Mouse (Mus musculus) kidney, postnatal 0 days (tissue): ENCODE measurements at regions not wholly inside any gene's neighbourhood (a gene's known extent, or its start where the extent isn't known, plus 50 kb on each side); places are given as distances from the start of the nearest gene placed in this dataset.

Experiments used
- ATAC-seq: fragments of 200-750 bp; cut with Nextera tagmentation; replicated peaks from 2 replicates; pipeline ENCODE4 v1.8.0; 2017; ENCODE audit warnings: low read depth, moderate number of reproducible peaks, moderate TSS enrichment, moderate library complexity; ENCODE audit not compliant: low FRiP score
- DNase-seq: peaks from one replicate; pipeline ENCODE4 v3.0.0-alpha.2; 2016; ENCODE audit warnings: low spot score
- H3K27ac ChIP-seq: fragments of 300-500 bp; sonication (generic); 2 replicates; pipeline ENCODE4 v1.5.1; 2014; ENCODE audit warnings: mild to moderate bottlenecking
- H3K27me3 ChIP-seq: fragments of 300-500 bp; sonication (generic); 2 replicates; pipeline ENCODE4 v1.6.1; 2014; ENCODE audit warnings: low read length, mixed read lengths; ENCODE audit not compliant: insufficient read depth
- H3K36me3 ChIP-seq: fragments of 300-500 bp; sonication (generic); 2 replicates; pipeline ENCODE4 v1.6.1; 2014; ENCODE audit warnings: low read length, mixed read lengths; ENCODE audit not compliant: insufficient read depth
- H3K4me1 ChIP-seq: fragments of 300-500 bp; sonication (generic); replicated peaks from 2 replicates; pipeline ENCODE4 v1.6.1; 2014; ENCODE audit warnings: antibody characterized with exemption, low read length, mixed read lengths; ENCODE audit not compliant: insufficient read depth
- H3K4me2 ChIP-seq: fragments of 300-500 bp; sonication (generic); 2 replicates; pipeline ENCODE4 v1.6.1; 2014; ENCODE audit warnings: mild to moderate bottlenecking, low read length, moderate library complexity, mixed read lengths
- H3K4me3 ChIP-seq: fragments of 300-500 bp; sonication (generic); replicated peaks from 2 replicates; pipeline ENCODE4 v1.5.1; 2014; ENCODE audit warnings: low read depth, low read length
- H3K9ac ChIP-seq: fragments of 300-500 bp; sonication (generic); 2 replicates; pipeline ENCODE4 v1.6.1; 2014; ENCODE audit warnings: low read depth, low read length
- H3K9me3 ChIP-seq: fragments of 300-500 bp; sonication (generic); replicated peaks from 2 replicates; pipeline ENCODE4 v1.6.1; 2016; ENCODE audit warnings: low read length, inconsistent platforms, mixed read lengths
- CTCF ChIP-seq: IDR thresholded peaks from 2 replicates; pipeline ENCODE4 v1.5.1; 2016; ENCODE audit warnings: antibody characterized with exemption, low read depth, mild to moderate bottlenecking, moderate library complexity
- WGBS: fragments of 180-500 bp; shearing (Covaris S2); extraction: QIAGEN DNeasy Blood & Tissue Kit; methylation state at CpG from one replicate; pipeline ENCODE4 v1.1.7; 2014; 5-methylcytosine and 5-hydroxymethylcytosine counted together

GRCm38 (mm10) chr12:97793364-97794120 is 465.7 kb downstream of the Galc start:
- Histone ChIP-seq H3K4me1 (no peaks in the 10 kb centered on the region), H3K9me3 (no peaks in the 10 kb centered on the region), H3K36me3 (no peaks in the 10 kb centered on the region), H3K4me3 (no peak overlapping the region), H3K27ac (no peak overlapping the region), H3K9ac (no peak overlapping the region), H3K27me3 (no peaks in the 10 kb centered on the region), H3K4me2 (no peak overlapping the region)
- 79% methylated on average over 16 of the region's 16 CpGs for WGBS
- TF ChIP-seq CTCF, result no peak
- ATAC-seq (no peak), DNase-seq (no peak)

- H3K36me3 ChIP-seq, result no peaks in the 10 kb centered on the region
- ATAC-seq (no peak), DNase-seq (no peak)
- H3K9me3 ChIP-seq, result no peaks in the 10 kb centered on the region
- no peak overlapping the region for H3K4me2 ChIP-seq
- no peaks in the 10 kb centered on the region for H3K4me1 ChIP-seq
- no peaks in the 10 kb centered on the region for H3K27me3 ChIP-seq
- no peak for TF ChIP-seq CTCF
- 86% methylated on average over 3 of the region's 3 CpGs for WGBS
- no peak overlapping the region for H3K4me3 ChIP-seq
- H3K9ac ChIP-seq, result no peak overlapping the region
- H3K27ac ChIP-seq, result no peak overlapping the region
Observed at GRCm38 (mm10) chr12:97783476-97783875, 475.8 kb downstream of the Galc start.

DNA sequence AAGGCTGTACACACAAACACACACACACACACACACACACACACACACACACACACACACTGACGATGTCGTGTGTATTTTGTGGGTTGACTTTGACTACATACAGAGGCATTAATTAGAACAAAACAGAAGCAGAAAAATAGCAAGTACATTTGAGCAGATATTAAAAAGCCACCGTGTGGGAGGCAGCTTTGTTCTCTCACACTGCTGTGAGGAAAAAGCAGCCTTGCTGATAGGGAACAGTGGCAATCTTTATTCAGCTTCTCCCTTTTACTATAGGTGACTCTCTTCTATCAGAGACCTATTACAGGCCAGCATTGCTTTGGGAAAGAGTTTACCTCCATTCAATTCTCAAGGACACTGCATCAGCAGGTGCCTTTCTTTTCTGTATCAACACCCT is 500.1 kb downstream of the Galc start:
- Histone ChIP-seq H3K9me3 (no peaks in the 10 kb centered on the region), H3K36me3 (no peaks in the 10 kb centered on the region), H3K4me3 (no peak overlapping the region), H3K4me1 (no peaks in the 10 kb centered on the region), H3K27me3 (no peaks in the 10 kb centered on the region), H3K9ac (no peak overlapping the region), H3K4me2 (no peak overlapping the region), H3K27ac (no peak overlapping the region)
- WGBS, result 77% methylated on average over 3 of the region's 3 CpGs
- ATAC-seq (no peak), DNase-seq (no peak)
- TF ChIP-seq CTCF, result no peak

DNA sequence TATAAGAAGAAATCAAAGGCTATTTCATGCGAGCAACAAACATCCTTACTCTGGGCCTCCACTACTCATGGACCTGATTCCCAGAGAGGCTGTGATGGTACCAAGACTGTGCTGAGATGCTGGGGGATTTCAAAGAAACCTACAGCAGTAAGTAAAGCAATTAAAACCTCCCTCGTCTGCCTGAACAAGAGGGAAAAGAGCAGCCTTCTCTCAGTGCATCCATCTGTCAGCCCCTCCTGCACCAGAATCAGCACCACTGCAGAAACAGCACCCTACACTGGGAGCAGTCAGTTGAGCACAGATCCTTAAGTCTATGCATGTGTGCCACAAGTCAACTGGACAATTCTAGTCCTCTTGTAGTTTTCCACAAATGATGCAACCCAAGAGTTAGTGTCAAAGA is 500.6 kb downstream of the Galc start:
- H3K4me1 ChIP-seq, result no peaks in the 10 kb centered on the region
- no peak for TF ChIP-seq CTCF
- ATAC-seq, result no peak
- DNase-seq, result no peak
- no peak overlapping the region for H3K9ac ChIP-seq
- no peak overlapping the region for H3K4me2 ChIP-seq
- H3K9me3 ChIP-seq, result no peaks in the 10 kb centered on the region
- H3K36me3 ChIP-seq, result no peaks in the 10 kb centered on the region
- H3K27me3 ChIP-seq, result no peaks in the 10 kb centered on the region
- 51% methylated on average over 2 of the region's 2 CpGs for WGBS
- H3K4me3 ChIP-seq, result no peak overlapping the region
- no peak overlapping the region for H3K27ac ChIP-seq

GRCm38 (mm10) chr12:97750166-97750565 is 509.1 kb downstream of the Galc start:
- 51% methylated on average over 2 of the region's 2 CpGs for WGBS
- no peak for ATAC-seq
- no peak for TF ChIP-seq CTCF
- Histone ChIP-seq H3K27me3 (no peaks in the 10 kb centered on the region), H3K9ac (no peak overlapping the region), H3K4me2 (no peak overlapping the region), H3K27ac (no peak overlapping the region), H3K4me1 (no peaks in the 10 kb centered on the region), H3K4me3 (no peak overlapping the region), H3K9me3 (no peaks in the 10 kb centered on the region), H3K36me3 (no peaks in the 10 kb centered on the region)
- no peak for DNase-seq

DNA sequence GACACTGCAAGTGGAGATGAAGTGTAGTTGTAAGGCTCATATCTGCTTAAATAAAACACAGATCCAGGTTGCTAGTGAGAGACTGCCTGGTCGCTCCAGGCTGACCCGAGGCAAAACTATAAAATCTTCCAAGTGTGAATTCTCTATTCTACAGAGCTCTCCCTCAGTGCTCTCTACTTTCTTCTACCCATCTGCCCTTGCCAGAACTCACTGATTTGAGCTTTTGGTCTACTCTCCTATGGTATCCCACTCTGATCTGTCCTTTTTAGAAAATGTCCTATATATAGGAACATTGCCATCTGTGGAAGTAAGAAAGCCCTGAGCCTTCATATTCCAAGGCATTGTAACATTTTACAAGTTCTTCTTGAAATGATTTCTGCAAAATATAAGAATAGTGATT is 518.3 kb downstream of the Galc start:
- no peaks in the 10 kb centered on the region for H3K27me3 ChIP-seq
- 21% methylated on average over 2 of the region's 2 CpGs for WGBS
- TF ChIP-seq CTCF, result no peak

More for the DNA sequence above, 518.3 kb downstream of the Galc start:
- no peak overlapping the region for H3K9ac ChIP-seq
- no peak overlapping the region for H3K4me3 ChIP-seq
- ATAC-seq, result no peak
- no peaks in the 10 kb centered on the region for H3K4me1 ChIP-seq
- no peaks in the 10 kb centered on the region for H3K36me3 ChIP-seq
- H3K9me3 ChIP-seq, result no peaks in the 10 kb centered on the region
- H3K4me2 ChIP-seq, result no peak overlapping the region
- DNase-seq, result no peak
- H3K27ac ChIP-seq, result no peak overlapping the region
